Mouse (Mus musculus): Measurements from ENCODE around the gene Fam234b. TPM values are rescaled to one million over a fixed set of nuclear protein-coding genes. Genes with fewer than 3 reads are reported as not detected.

The Fam234b gene
- 1.1 and 2.3 TPM in 2 replicates for polyA plus RNA-seq (2012; ENCODE audit: insufficient read depth, low replicate concordance)

DNA sequence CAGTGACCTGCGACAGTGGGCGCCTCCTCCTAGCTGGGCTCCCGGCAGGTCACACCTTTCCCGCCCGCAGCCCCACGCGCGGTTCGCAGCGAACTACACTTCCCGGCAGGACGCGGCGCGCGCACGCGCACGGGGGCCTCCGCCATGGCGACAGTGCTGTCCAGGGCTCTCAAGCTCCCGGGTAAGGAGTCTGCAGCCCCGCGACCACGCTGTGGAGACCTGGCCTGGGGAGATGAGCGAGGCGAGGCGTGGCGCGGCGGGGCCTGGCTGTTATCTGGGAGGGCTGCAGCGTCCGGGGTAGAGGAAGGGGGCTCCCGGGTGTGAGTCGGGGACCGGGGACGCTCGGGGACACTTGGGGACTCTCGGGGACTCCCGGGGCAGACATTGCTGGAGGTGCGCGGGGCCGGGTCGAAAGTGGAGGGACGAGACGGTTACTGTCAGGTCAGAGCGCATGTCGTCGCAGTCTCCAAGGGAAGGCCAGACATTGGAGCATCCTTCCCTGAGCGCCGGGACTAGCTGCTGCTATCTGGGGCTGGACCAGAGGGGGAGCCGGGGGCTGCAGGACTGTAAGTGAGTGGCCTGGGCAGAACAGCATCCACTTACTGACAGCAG lies at the start of gene Fam234b, which contains the start of gene Hebp1:
TSS of gene Fam234b (plus strand) at position 57 of the 612 bp plus-strand sequence.
TSS of gene Hebp1 (minus strand) at position 102 of the 612 bp plus-strand sequence.
- Histone ChIP-seq H3K27me3 (replicated peaks) (no peaks in the 10 kb centered on the region), H3K4me1 (peaks cover 45% of the 10 kb centered on the region), H3K4me3 (replicated peaks) (peak within 1 kb of the TSS; percentile 98), H3K9me3 (no peaks in the 10 kb centered on the region), H3K36me3 (replicated peaks; ENCODE audit: low read length) (peaks cover 6% of the 10 kb centered on the region)
- TF ChIP-seq GATA1 (IDR thresholded peaks at IDR 0.05; ENCODE audit: borderline replicate concordance, low read length): no peak

DNA sequence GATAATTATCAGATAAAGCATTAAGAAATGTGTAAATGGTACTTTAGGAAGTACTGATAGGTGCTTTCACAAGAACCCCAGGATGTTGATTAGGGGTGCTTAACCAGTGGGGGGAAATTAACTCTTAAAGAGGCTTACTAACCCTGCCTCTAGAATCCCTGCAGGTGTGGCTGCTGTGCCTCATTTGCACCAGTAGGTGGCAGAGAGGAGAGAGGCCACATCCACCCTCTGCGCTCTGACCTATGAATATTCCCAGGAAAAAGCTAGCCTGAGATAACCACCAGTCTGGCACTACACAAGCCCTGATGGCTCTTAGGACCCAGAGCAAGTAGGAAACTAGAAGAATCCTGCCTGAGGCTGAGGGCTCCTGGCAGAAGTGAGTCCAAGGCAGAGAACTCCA lies 49.3 kb upstream of the Fam234b start:
- H3K4me1 ChIP-seq: no peaks in the 10 kb centered on the region
- H3K36me3 ChIP-seq (replicated peaks; ENCODE audit: low read length): peaks cover 22% of the 10 kb centered on the region
- peaks cover 5% of the 10 kb centered on the region for H3K27me3 ChIP-seq (replicated peaks)
- H3K9me3 ChIP-seq: peaks cover 3% of the 10 kb centered on the region
- no peak overlapping the region for H3K4me3 ChIP-seq (replicated peaks)
- TF ChIP-seq GATA1 (IDR thresholded peaks at IDR 0.05; ENCODE audit: borderline replicate concordance, low read length) (no peak), FLI1 (IDR thresholded peaks at IDR 0.05; ENCODE audit: low read length) (no peak)

DNA sequence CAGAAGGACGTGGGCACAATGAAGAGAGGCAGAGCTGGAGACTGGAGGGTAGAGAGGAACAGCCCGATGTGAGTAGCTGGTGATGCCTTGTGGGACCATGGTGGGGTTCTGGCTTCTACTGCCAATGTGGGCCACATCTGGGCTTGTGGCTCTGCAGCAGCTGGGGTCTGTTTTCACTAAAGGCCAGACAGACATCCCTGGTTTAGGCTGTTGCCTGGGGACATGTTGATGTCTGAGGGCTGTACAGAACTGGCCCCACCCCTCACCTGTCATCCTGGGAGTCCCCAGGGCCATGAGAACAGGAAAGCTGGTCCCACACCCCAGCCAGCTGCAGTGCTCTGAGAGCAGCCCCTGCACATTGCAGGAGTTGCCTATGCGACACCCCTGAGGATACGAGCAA lies 48.6 kb upstream of the Fam234b start:
- peaks cover 5% of the 10 kb centered on the region for H3K27me3 ChIP-seq (replicated peaks)
- no peaks in the 10 kb centered on the region for H3K4me1 ChIP-seq
- no peak overlapping the region for H3K4me3 ChIP-seq (replicated peaks)
- TF ChIP-seq FLI1 (IDR thresholded peaks at IDR 0.05; ENCODE audit: low read length) (no peak), GATA1 (IDR thresholded peaks at IDR 0.05; ENCODE audit: borderline replicate concordance, low read length) (no peak)
- H3K9me3 ChIP-seq: peaks cover 3% of the 10 kb centered on the region
- H3K36me3 ChIP-seq (replicated peaks; ENCODE audit: low read length): peaks cover 22% of the 10 kb centered on the region

DNA sequence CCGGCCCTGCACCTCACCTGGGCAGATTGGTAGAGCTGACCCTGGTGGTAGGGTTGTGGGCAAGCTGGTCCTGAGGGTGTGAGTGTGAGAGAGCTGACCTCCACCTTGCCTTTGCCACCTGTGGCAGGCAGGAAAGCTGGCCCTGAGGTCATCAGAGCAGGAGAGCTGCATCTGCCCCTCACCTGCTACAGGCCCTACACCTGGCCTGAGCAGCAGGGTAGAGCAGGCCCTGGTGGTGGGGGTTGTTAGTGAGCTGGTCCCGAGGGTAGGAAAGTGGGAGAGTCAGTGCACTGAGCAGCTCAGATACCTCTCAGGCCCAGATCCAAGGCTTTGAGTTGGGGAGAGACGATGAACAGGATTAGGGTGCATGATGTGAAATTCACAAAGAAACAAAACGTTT lies 48.1 kb upstream of the Fam234b start:
- Histone ChIP-seq H3K36me3 (replicated peaks; ENCODE audit: low read length) (peaks cover 22% of the 10 kb centered on the region), H3K4me1 (no peaks in the 10 kb centered on the region)

DNA sequence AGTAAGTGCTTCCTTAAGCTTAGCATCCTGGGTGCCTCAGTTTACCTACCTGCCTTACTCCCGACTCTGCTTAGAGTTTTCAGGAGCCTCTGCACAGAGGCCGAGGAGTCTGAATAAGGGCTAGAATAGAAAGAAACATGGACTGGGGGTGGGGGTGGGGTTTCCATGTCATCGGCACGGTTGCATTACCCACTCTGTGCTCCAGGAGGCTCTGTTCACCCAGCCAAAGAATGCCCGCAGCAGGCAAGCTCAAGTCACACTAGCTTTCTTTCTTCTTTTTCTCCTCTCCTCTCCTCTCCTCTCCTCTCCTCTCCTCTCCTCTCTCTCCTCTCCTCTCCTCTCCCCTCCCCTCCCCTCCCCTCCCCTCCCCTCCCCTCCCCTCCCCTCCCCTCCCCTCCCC lies 47.5 kb upstream of the Fam234b start:
- peaks cover 5% of the 10 kb centered on the region for H3K27me3 ChIP-seq (replicated peaks)
- no peaks in the 10 kb centered on the region for H3K4me1 ChIP-seq
- H3K9me3 ChIP-seq: peaks cover 3% of the 10 kb centered on the region
- TF ChIP-seq FLI1 (IDR thresholded peaks at IDR 0.05; ENCODE audit: low read length): no peak
- TF ChIP-seq GATA1 (IDR thresholded peaks at IDR 0.05; ENCODE audit: borderline replicate concordance, low read length): no peak
- H3K4me3 ChIP-seq (replicated peaks): no peak overlapping the region
- H3K36me3 ChIP-seq (replicated peaks; ENCODE audit: low read length): peaks cover 24% of the 10 kb centered on the region

More for the DNA sequence above, 48.1 kb upstream of the Fam234b start:
- Histone ChIP-seq H3K27me3 (replicated peaks) (peaks cover 5% of the 10 kb centered on the region), H3K4me3 (replicated peaks) (no peak overlapping the region), H3K9me3 (peaks cover 3% of the 10 kb centered on the region)
- TF ChIP-seq FLI1 (IDR thresholded peaks at IDR 0.05; ENCODE audit: low read length) (no peak), GATA1 (IDR thresholded peaks at IDR 0.05; ENCODE audit: borderline replicate concordance, low read length) (no peak)

DNA sequence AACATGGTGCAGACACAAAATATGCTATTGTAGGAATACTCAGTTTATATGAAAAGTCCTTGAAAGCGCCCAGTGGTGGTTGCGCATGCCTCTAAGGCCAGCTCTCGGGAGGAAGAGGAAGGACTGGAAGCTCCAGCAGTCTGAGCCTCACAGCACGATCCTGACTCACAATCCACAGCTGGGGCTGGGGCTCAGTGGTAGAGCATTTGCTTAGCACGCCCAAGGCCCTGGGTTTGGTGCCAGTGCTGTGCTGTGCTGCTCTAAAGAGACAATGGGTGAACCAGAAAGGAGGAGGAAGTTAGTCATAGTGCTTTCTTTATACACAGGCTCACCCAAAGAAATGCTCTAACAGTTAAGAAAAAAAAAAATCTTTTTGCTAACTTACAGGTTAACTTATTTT lies 44.1 kb upstream of the Fam234b start:
- Histone ChIP-seq H3K4me3 (replicated peaks) (no peak overlapping the region), H3K4me1 (peaks cover 11% of the 10 kb centered on the region; the same call in 1 of the 2 replicates), H3K9me3 (peaks cover 3% of the 10 kb centered on the region), H3K27me3 (replicated peaks) (peaks cover 11% of the 10 kb centered on the region), H3K36me3 (replicated peaks; ENCODE audit: low read length) (peaks cover 23% of the 10 kb centered on the region)
- TF ChIP-seq GATA1 (IDR thresholded peaks at IDR 0.05; ENCODE audit: borderline replicate concordance, low read length) (no peak), FLI1 (IDR thresholded peaks at IDR 0.05; ENCODE audit: low read length) (no peak)

DNA sequence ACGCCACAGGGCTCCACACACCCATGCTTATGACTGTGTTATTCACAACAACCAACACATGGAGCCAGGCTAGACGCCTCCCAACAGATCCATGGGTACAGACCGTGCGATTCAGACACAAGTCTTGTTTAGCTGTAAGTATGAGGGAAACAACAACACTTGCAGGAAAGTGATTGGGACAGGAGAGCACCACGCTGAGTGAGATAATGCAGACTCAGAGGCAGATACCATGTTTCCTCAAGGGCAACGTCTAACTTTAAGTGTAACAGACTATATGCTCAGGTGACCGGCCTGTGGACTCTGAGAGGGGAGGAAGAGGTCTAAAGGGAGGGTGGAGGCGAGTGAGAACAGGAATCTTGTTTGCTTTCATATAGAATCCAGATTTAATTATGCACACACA lies 41.2 kb upstream of the Fam234b start:
- peaks cover 11% of the 10 kb centered on the region; the same call in 1 of the 2 replicates for H3K4me1 ChIP-seq
- peaks cover 3% of the 10 kb centered on the region for H3K9me3 ChIP-seq
- peaks cover 6% of the 10 kb centered on the region for H3K27me3 ChIP-seq (replicated peaks)
- H3K36me3 ChIP-seq (replicated peaks; ENCODE audit: low read length): peaks cover 16% of the 10 kb centered on the region
- no peak overlapping the region for H3K4me3 ChIP-seq (replicated peaks)
- TF ChIP-seq FLI1 (IDR thresholded peaks at IDR 0.05; ENCODE audit: low read length) (no peak), GATA1 (IDR thresholded peaks at IDR 0.05; ENCODE audit: borderline replicate concordance, low read length) (no peak)

DNA sequence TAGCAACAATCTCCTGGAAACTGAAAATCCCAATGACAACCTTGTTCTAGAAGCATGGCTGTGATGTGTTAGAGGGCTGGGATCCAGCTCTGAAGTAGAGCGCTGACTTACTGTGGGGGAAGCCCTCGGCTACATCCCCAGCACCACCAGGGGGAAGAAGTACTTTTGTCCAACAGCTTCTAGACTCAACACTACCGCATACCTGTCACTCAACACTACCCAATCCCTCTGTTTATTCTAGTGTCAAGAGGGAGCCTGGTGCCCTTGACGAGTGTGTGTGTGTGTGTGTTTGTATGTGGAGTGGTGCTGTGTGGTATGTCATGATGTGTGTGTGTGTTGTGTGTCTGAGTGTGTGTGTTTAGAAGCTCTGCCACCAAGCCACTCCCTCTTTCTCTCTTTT lies 40.3 kb upstream of the Fam234b start:
- Histone ChIP-seq H3K27me3 (replicated peaks) (peaks cover 6% of the 10 kb centered on the region), H3K4me1 (peaks cover 11% of the 10 kb centered on the region; the same call in 1 of the 2 replicates), H3K9me3 (peaks cover 3% of the 10 kb centered on the region), H3K4me3 (replicated peaks) (no peak overlapping the region), H3K36me3 (replicated peaks; ENCODE audit: low read length) (peaks cover 11% of the 10 kb centered on the region)
- no peak for TF ChIP-seq GATA1 (IDR thresholded peaks at IDR 0.05; ENCODE audit: borderline replicate concordance, low read length)
- no peak for TF ChIP-seq FLI1 (IDR thresholded peaks at IDR 0.05; ENCODE audit: low read length)

DNA sequence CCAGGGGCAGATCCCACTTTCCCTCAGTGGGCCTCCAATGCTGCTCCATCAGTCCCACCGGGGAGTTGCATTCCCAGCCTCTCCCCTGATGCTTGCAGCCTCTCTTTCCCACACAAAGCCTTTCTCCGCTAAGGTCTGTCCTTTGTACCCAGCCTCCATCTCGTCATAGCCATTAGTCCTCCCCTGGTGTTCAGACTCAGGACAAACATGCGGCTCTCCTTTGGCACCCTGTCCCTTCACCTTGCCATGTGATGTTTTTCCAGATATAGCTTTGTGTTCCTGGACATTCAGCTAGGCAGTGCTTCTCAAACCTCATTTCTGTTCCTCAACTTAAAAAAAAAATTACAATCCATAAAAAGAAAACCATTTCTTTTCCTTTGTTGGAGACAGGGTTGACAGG lies 39.3 kb upstream of the Fam234b start:
- peaks cover 6% of the 10 kb centered on the region for H3K27me3 ChIP-seq (replicated peaks)
- no peaks in the 10 kb centered on the region for H3K9me3 ChIP-seq
- TF ChIP-seq GATA1 (IDR thresholded peaks at IDR 0.05; ENCODE audit: borderline replicate concordance, low read length): no peak
- TF ChIP-seq FLI1 (IDR thresholded peaks at IDR 0.05; ENCODE audit: low read length): no peak
- no peak overlapping the region for H3K4me3 ChIP-seq (replicated peaks)
- H3K4me1 ChIP-seq: peaks cover 11% of the 10 kb centered on the region; the same call in 1 of the 2 replicates
- H3K36me3 ChIP-seq (replicated peaks; ENCODE audit: low read length): peaks cover 3% of the 10 kb centered on the region

DNA sequence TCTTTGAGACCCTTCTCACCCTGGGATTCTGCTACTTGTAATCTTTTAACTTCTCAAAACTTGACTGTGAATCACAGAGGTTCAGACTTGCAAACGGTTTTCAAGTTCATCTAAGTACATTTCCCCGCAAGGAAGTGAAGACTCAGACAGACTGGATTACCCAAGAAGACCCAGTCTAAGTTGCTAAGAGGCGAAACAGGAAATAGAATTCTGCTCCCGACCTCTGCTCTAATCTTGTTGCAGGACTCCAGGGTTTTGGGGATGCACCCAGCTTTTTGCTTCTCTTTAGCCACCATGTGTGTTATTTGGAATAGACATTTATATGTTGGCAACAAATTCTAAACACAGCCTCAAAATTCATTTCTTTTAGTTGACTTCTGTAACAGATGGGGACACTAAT lies 36.4 kb upstream of the Fam234b start:
- Histone ChIP-seq H3K27me3 (replicated peaks) (peaks cover 8% of the 10 kb centered on the region), H3K4me1 (peaks cover 9% of the 10 kb centered on the region; the same call in 1 of the 2 replicates), H3K9me3 (no peaks in the 10 kb centered on the region), H3K36me3 (replicated peaks; ENCODE audit: low read length) (peaks cover 4% of the 10 kb centered on the region), H3K4me3 (replicated peaks) (no peak overlapping the region)
- TF ChIP-seq GATA1 (IDR thresholded peaks at IDR 0.05; ENCODE audit: borderline replicate concordance, low read length) (no peak), FLI1 (IDR thresholded peaks at IDR 0.05; ENCODE audit: low read length) (no peak)
